Mouse (Mus musculus) left cerebral cortex, postnatal 4 days (tissue): ENCODE measurements around the gene Cdyl. TPM values are rescaled to one million over a fixed set of nuclear protein-coding genes. Genes with fewer than 3 reads are reported as not detected.

Experiments
- DNase-seq: peaks from one replicate; pipeline ENCODE4 v3.0.0-alpha.2; 2022
- intact Hi-C: fragments of 180-260 bp; cut with DNase I; formaldehyde crosslinking; loops from one replicate; pipeline ENCODE4 v1.15.1; 2025
- total RNA-seq, 2 experiments: library from RNA; stranded (reverse); gene quantifications; 2 replicates each; pipeline ENCODE4 v1.2.3; 2021

The Cdyl gene
- total RNA-seq, 2 experiments from 2014 or later = 8.1 to 8.2 TPM

DNA sequence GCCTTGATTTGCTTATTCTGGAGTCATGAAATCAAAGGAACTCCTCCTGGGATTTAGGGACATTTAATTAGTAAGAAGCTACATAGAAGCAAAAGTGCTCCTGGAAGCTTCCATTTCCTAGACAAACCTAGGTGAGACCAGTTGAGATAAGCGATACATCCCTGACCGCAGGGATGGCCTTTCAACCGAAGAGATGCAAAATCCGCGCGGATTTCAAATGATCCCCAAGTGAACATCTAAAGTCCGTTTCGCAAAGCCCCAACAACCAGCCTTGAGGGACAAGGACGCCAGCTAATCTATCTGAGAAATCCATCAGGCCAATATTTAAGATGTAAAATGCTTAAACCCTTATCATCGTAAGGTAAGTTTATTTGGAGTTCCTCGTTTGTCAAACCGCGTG, 245.7 kb downstream of the Cdyl start:
- intact Hi-C loops = no loop called here
- DNase-seq = no peak

DNA sequence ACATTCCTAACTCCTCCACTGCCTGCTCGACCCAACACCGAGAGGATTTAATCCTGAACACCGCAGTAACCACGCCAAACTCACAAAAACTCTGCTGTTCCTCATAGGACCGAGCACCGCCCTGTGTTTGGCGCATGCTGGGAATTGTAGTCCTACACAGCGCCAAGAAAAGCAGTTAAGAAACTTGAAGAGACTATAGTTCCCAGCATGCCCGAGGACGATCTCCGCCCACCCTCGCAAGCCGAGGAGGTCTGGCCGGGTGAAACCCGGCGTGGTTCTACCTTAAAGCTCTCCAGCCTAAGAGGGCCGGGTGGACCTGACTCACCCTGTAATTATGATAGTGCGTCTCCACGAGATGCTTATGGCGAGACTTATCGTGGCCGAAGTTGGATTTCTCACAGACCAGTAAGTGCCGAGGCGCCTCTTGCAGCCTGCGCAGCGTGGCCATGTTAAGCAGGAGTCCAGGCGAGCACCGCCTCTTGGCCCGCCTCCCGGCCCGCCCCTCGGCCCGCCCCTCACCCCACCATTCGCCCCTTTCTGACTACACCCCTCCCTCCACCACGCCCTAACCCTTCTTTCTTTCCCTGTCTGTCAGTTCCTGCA, 246.3 kb downstream of the Cdyl start, which contains the start of gene Rpp40:
Gene Rpp40, minus strand, starts transcription at position 481 of the 603 bp plus-strand sequence.
- intact Hi-C loops = no loop called here

DNA sequence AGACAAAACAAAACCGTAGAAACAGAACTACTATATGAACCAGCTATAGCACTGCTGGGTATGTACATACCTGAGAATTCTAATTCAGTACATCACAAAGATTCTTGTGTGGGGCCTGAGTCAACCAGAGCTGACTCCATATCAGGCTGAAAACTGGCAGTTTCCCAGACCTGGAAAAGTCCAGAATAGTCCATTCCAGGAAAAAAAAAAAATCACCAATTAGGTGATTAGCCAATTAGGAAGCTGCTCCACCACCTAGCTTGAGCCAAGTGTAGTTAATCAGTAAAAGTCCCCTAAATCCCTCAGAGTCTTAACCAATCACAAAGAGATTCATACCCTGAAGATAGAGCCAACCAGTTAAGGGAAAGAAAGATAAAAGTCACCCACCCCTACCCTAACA, 251.8 kb downstream of the Cdyl start:
- no peak for DNase-seq
- intact Hi-C loops = no loop called here

More for the DNA sequence above, 246.3 kb downstream of the Cdyl start, which contains the start of gene Rpp40:
- peak; percentile 89 for DNase-seq

Other genes starting within 250 kb of the Cdyl start
- gene Rpp40, start 246.5 kb downstream of the Cdyl start, total RNA-seq = 1 to 10 TPM; 4.4 to 6.3 TPM